Mouse (Mus musculus) liver, adult 2 months (tissue): ENCODE measurements at regions not wholly inside any gene's neighbourhood (a gene's known extent, or its start where the extent isn't known, plus 50 kb on each side); places are given as distances from the start of the nearest gene placed in this dataset.
"Not testable (repeated sequence)": the region's sequence is repeated elsewhere in the genome, so short reads cannot be mapped to it uniquely, and the experiment has no call there.

ENCODE experiments used
- DNase-seq: peaks from one replicate; pipeline ENCODE4 v3.0.0-alpha.2; 2011; ENCODE audit warnings: low read depth, low spot score; ENCODE audit errors: extremely low read depth
- H3K27ac ChIP-seq: fragments of 200-500 bp; replicated peaks from 2 replicates; pipeline ENCODE4 v1.5.1; 2012; ENCODE audit warnings: low read depth, mild to moderate bottlenecking, control low read depth, inconsistent platforms, low read length; ENCODE audit not compliant: insufficient read depth
- H3K27me3 ChIP-seq: fragments of 200-500 bp; 2 replicates; pipeline ENCODE4 v1.6.1; 2012; ENCODE audit warnings: mild to moderate bottlenecking, moderate library complexity, low read length, inconsistent platforms; ENCODE audit not compliant: control insufficient read depth, insufficient read depth
- H3K36me3 ChIP-seq: fragments of 200-500 bp; 2 replicates; pipeline ENCODE4 v1.6.1; 2012; ENCODE audit warnings: low read length, inconsistent platforms; ENCODE audit not compliant: control insufficient read depth, insufficient read depth
- H3K4me1 ChIP-seq: fragments of 200-500 bp; 2 replicates; pipeline ENCODE4 v1.6.1; 2011; ENCODE audit warnings: low read length; ENCODE audit not compliant: control insufficient read depth, insufficient read depth
- H3K4me3 ChIP-seq: fragments of 200-500 bp; 2 replicates; pipeline ENCODE4 v1.5.1; 2011; ENCODE audit warnings: low read depth, mild to moderate bottlenecking, control low read depth, low read length, moderate library complexity; ENCODE audit not compliant: insufficient read depth
- H3K79me2 ChIP-seq: fragments of 200-500 bp; 2 replicates; pipeline ENCODE4 v1.6.1; 2012; ENCODE audit warnings: inconsistent platforms, mild to moderate bottlenecking, low read length, moderate library complexity; ENCODE audit not compliant: control insufficient read depth, insufficient read depth
- H3K9ac ChIP-seq: fragments of 200-500 bp; 2 replicates; pipeline ENCODE4 v1.6.1; 2012; ENCODE audit warnings: low read depth, mild to moderate bottlenecking, control low read depth, inconsistent platforms, low read length
- CTCF ChIP-seq: fragments of 200-500 bp; IDR thresholded peaks from 2 replicates; pipeline ENCODE4 v1.5.1; 2011; ENCODE audit warnings: low read depth, low read length, control low read depth
- POLR2A ChIP-seq: fragments of 200-500 bp; IDR thresholded peaks from 2 replicates; pipeline ENCODE4 v1.6.1; 2011; ENCODE audit warnings: low read length, control low read depth; ENCODE audit not compliant: insufficient read depth; ENCODE audit errors: extremely low read depth
- WGBS: fragments of 180-500 bp; shearing (Covaris S2); methylation state at CpG from one replicate; pipeline ENCODE4 v1.1.7; 2018; 5-methylcytosine and 5-hydroxymethylcytosine counted together

GRCm38 (mm10) chr4:22196501-22196900 is 160.8 kb upstream of the Fbxl4 start:
- 77% methylated on average over 3 of the region's 3 CpGs for WGBS
- H3K36me3 ChIP-seq = no peaks in the 10 kb centered on the region
- H3K4me1 ChIP-seq = no peaks in the 10 kb centered on the region
- H3K4me3 ChIP-seq = no peak overlapping the region
- no peaks in the 10 kb centered on the region for H3K79me2 ChIP-seq
- H3K27me3 ChIP-seq = peaks cover 10% of the 10 kb centered on the region; the same call in 1 of the 2 replicates
- H3K9ac ChIP-seq = no peak overlapping the region
- TF ChIP-seq POLR2A (no peak), CTCF (no peak)
- no peak for DNase-seq
- H3K27ac ChIP-seq = no peak overlapping the region

GRCm38 (mm10) chr4:22208531-22208930 is 148.8 kb upstream of the Fbxl4 start:
- WGBS = 81% methylated on average over 5 of the region's 5 CpGs
- no peak overlapping the region for H3K4me3 ChIP-seq
- TF ChIP-seq POLR2A (no peak), CTCF (no peak)
- no peak overlapping the region for H3K9ac ChIP-seq
- H3K4me1 ChIP-seq = no peaks in the 10 kb centered on the region
- DNase-seq = no peak
- H3K79me2 ChIP-seq = no peaks in the 10 kb centered on the region
- H3K27me3 ChIP-seq = peaks cover 9% of the 10 kb centered on the region; the same call in 1 of the 2 replicates
- no peaks in the 10 kb centered on the region for H3K36me3 ChIP-seq
- H3K27ac ChIP-seq = no peak overlapping the region

GRCm38 (mm10) chr4:22237640-22238039 is 119.7 kb upstream of the Fbxl4 start:
- peaks cover 13% of the 10 kb centered on the region; the same call in 1 of the 2 replicates for H3K27me3 ChIP-seq
- H3K79me2 ChIP-seq = no peaks in the 10 kb centered on the region
- no peak overlapping the region for H3K9ac ChIP-seq
- TF ChIP-seq POLR2A (no peak), CTCF (no peak)
- no peak overlapping the region for H3K4me3 ChIP-seq
- 9% methylated on average over 3 of the region's 3 CpGs for WGBS
- DNase-seq = peak; percentile 86
- no peaks in the 10 kb centered on the region for H3K4me1 ChIP-seq
- no peaks in the 10 kb centered on the region for H3K36me3 ChIP-seq
- H3K27ac ChIP-seq = no peak overlapping the region

DNA sequence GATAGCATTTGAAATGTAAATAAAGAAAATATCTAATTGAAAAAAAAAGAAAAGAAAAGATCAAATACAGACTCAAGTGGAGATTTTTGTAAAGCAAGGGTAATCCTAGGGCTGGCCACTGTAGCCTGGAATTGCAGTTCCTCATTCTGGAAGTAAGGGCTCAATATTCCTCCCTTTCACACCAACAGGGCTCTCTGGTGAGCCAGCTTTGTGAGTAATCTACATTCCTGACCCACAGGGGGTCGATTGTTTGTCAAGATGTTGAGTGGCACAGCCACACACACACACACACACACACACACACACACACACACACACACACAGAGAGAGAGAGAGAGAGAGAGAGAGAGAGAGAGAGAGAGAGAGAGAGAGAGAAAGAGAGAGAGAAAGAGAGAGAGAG is 107.1 kb upstream of the Fbxl4 start:
- H3K9ac ChIP-seq = not testable (repeated sequence)
- 18% methylated on average over 1 of the region's 1 CpGs for WGBS

DNA sequence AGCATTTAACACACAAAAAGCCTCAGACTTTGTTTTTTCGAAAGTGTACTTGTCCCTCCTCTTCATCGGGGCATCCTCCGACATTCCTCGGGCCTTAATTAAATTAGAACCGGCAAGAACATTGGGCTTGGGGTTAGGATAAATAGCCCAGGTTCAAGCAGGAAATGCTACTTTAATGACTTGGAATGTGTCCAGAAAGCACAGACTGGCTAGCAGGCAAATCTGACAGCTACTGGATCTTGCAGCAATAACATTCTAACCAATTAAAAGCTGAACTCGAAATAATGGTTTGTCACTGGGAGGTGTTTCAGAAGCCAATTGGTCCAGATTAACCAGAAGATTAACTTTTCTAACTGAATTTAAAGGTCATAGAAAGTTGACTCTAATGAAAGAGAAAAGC is 93.4 kb upstream of the Fbxl4 start:
- H3K9ac ChIP-seq = no peak overlapping the region
- TF ChIP-seq POLR2A = no peak
- no peak for TF ChIP-seq CTCF
- H3K27me3 ChIP-seq = 0 out of 2 replicates have a peak, but pooled peaks cover 2% of the 10 kb centered on the region
- no peaks in the 10 kb centered on the region for H3K4me1 ChIP-seq
- WGBS = 70% methylated on average over 6 of the region's 6 CpGs
- H3K79me2 ChIP-seq = no peaks in the 10 kb centered on the region
- H3K4me3 ChIP-seq = no peak overlapping the region
- no peak overlapping the region for H3K27ac ChIP-seq
- DNase-seq = peak; percentile 41
- H3K36me3 ChIP-seq = no peaks in the 10 kb centered on the region

More for the DNA sequence above, 107.1 kb upstream of the Fbxl4 start:
- not testable (repeated sequence) for H3K4me1 ChIP-seq, DNase-seq, H3K36me3 ChIP-seq, H3K79me2 ChIP-seq, H3K27ac ChIP-seq, H3K27me3 ChIP-seq, H3K4me3 ChIP-seq

DNA sequence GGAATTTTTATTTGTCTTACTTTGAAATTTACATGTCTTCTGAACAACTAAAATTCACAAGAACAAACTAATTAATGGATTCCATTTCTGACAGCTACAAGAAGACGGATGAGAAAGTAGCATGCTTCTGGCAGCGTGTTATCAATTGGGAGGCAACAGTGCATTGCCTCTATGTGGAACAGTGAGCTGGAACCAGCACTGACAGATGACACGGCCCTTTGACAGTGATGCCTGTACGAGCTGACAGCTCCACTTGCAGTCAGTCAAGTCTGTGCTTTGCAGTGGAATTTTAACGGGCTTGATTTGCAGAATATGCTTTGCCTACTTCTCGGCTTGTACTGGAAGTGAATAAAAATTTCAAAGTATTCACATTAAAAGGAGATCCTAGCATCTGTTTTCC is 88.3 kb upstream of the Fbxl4 start:
- TF ChIP-seq CTCF = no peak
- TF ChIP-seq POLR2A = no peak
- no peak overlapping the region for H3K27ac ChIP-seq
- no peak overlapping the region for H3K4me3 ChIP-seq
- 70% methylated on average over 6 of the region's 6 CpGs for WGBS
- no peaks in the 10 kb centered on the region for H3K36me3 ChIP-seq
- no peak overlapping the region for H3K9ac ChIP-seq
- no peaks in the 10 kb centered on the region for H3K79me2 ChIP-seq
- peak; percentile 14 for DNase-seq
- no peaks in the 10 kb centered on the region for H3K27me3 ChIP-seq
- no peaks in the 10 kb centered on the region for H3K4me1 ChIP-seq
